Mouse (Mus musculus) MEL (cell line): ENCODE results near the gene Dnajc4. TPM values are rescaled to one million over a fixed set of nuclear protein-coding genes. Genes with fewer than 3 reads are reported as not detected.
"Not testable (repeated sequence)": the region's sequence is repeated elsewhere in the genome, so short reads cannot be mapped to it uniquely, and the experiment has no call there.

ENCODE experiments used
- DNase-seq: peaks from one replicate; pipeline ENCODE4 v3.0.0; 2011; ENCODE audit warnings: low read depth, low spot score
- H3K27ac ChIP-seq: 2 replicates; pipeline ENCODE4 v1.5.1; 2012; ENCODE audit warnings: low read depth, mild to moderate bottlenecking, control low read depth, low read length, moderate library complexity; ENCODE audit not compliant: control insufficient read depth
- H3K27me3 ChIP-seq, 2 experiments: fragments of 150-350 bp in 1 of 2; sonication (generic) in 1 of 2; 2 replicates each; pipeline ENCODE4 v1.6.1; 2012; ENCODE audit warnings: low read length in 2 of 2, mild to moderate bottlenecking in 2 of 2, improper control_type of control experiment in 1 of 2, moderate library complexity in 1 of 2; ENCODE audit not compliant: insufficient read depth in 2 of 2, control insufficient read depth in 1 of 2
- H3K36me3 ChIP-seq, 2 experiments: 2 replicates each; pipeline ENCODE4 v1.6.1; 2012 to 2014; ENCODE audit warnings: low read length in 2 of 2, improper control_type of control experiment in 1 of 2, inconsistent platforms in 1 of 2, mild to moderate bottlenecking in 1 of 2; ENCODE audit not compliant: insufficient read depth in 2 of 2, control insufficient read depth in 1 of 2
- H3K4me1 ChIP-seq, 2 experiments: fragments of 150-350 bp in 1 of 2; sonication (generic) in 1 of 2; 2 replicates each; pipeline ENCODE4 v1.6.1; 2012; ENCODE audit warnings: low read length in 2 of 2, improper control_type of control experiment in 1 of 2, mild to moderate bottlenecking in 1 of 2; ENCODE audit not compliant: insufficient read depth in 2 of 2, control insufficient read depth in 1 of 2
- H3K4me3 ChIP-seq, 2 experiments: fragments of 150-350 bp in 1 of 2; sonication (generic) in 1 of 2; 2 replicates each; pipeline ENCODE4 v1.5.1; 2012; ENCODE audit warnings: low read depth in 2 of 2, low read length in 2 of 2, mild to moderate bottlenecking in 2 of 2, moderate library complexity in 2 of 2, control low read depth in 1 of 2, improper control_type of control experiment in 1 of 2; ENCODE audit not compliant: control insufficient read depth in 1 of 2, insufficient read depth in 1 of 2
- H3K79me2 ChIP-seq: 2 replicates; pipeline ENCODE4 v1.6.1; 2012; ENCODE audit warnings: mild to moderate bottlenecking, low read length, moderate library complexity; ENCODE audit not compliant: control insufficient read depth, poor library complexity, insufficient read depth
- H3K9ac ChIP-seq: 2 replicates; pipeline ENCODE4 v1.6.1; 2012; ENCODE audit warnings: low read depth, mild to moderate bottlenecking, control low read depth, low read length, moderate library complexity; ENCODE audit not compliant: control insufficient read depth, poor library complexity, severe bottlenecking
- H3K9me3 ChIP-seq: fragments of 150-350 bp; sonication (generic); replicated peaks from 2 replicates; pipeline ENCODE4 v1.6.1; 2012; ENCODE audit warnings: mild to moderate bottlenecking, low read length, improper control_type of control experiment, moderate library complexity; ENCODE audit not compliant: insufficient read depth
- BHLHE40 ChIP-seq: IDR thresholded peaks from 2 replicates; pipeline ENCODE4 v1.6.1; 2012; ENCODE audit warnings: low read depth, mild to moderate bottlenecking, inconsistent platforms, low read length, improper control_type of control experiment, borderline replicate concordance
- CHD2 ChIP-seq: IDR thresholded peaks from 2 replicates; pipeline ENCODE4 v1.6.1; 2011; ENCODE audit warnings: low read length, improper control_type of control experiment
- CTCF ChIP-seq, 3 experiments: IDR thresholded peaks in 2 of 3; conservative IDR thresholded peaks in 1 of 3; 2 replicates each; pipeline ENCODE4 v1.5.1; 2011 to 2012; ENCODE audit warnings: low read length in 3 of 3, low read depth in 2 of 3, mild to moderate bottlenecking in 2 of 3, improper control_type of control experiment in 1 of 3, inconsistent platforms in 1 of 3, mixed read lengths in 1 of 3, moderate library complexity in 1 of 3; ENCODE audit not compliant: control insufficient read depth in 1 of 3, insufficient read depth in 1 of 3, poor library complexity in 1 of 3, severe bottlenecking in 1 of 3
- EP300 ChIP-seq, 2 experiments: IDR thresholded peaks; 2 replicates each; pipeline ENCODE4 v1.6.1; 2011; ENCODE audit warnings: improper control_type of control experiment in 2 of 2, low read length in 2 of 2, low read depth in 1 of 2, mild to moderate bottlenecking in 1 of 2
- GABPA ChIP-seq: IDR thresholded peaks from 2 replicates; pipeline ENCODE4 v1.6.1; 2012; ENCODE audit warnings: low read depth, mild to moderate bottlenecking, inconsistent platforms, low read length, improper control_type of control experiment, moderate library complexity
- JUND ChIP-seq: IDR thresholded peaks from 2 replicates; pipeline ENCODE4 v1.6.1; 2011; ENCODE audit warnings: low read depth, mild to moderate bottlenecking, improper control_type of control experiment, low read length
- KAT2A ChIP-seq: conservative IDR thresholded peaks from 2 replicates; pipeline ENCODE4 v1.6.1; 2012; ENCODE audit warnings: low read depth, low read length, improper control_type of control experiment, inconsistent platforms
- MXI1 ChIP-seq: IDR thresholded peaks from 2 replicates; pipeline ENCODE4 v1.6.1; 2011; ENCODE audit warnings: mild to moderate bottlenecking, low read depth, low read length, improper control_type of control experiment
- MYC ChIP-seq: IDR thresholded peaks from 2 replicates; pipeline ENCODE4 v1.6.1; 2011; ENCODE audit warnings: low read depth, mild to moderate bottlenecking, low read length, improper control_type of control experiment, moderate library complexity
- NELFE ChIP-seq: IDR thresholded peaks from 2 replicates; pipeline ENCODE4 v1.6.1; 2011; ENCODE audit warnings: low read depth, low read length, improper control_type of control experiment
- NRF1 ChIP-seq: IDR thresholded peaks from 2 replicates; pipeline ENCODE4 v1.6.1; 2014; ENCODE audit warnings: low read depth, mild to moderate bottlenecking, inconsistent platforms, low read length, improper control_type of control experiment, moderate library complexity; ENCODE audit not compliant: poor library complexity, insufficient read depth, severe bottlenecking
- POLR2A ChIP-seq, 2 experiments: IDR thresholded peaks; 2 replicates each; pipeline ENCODE4 v1.6.1; 2011 to 2012; ENCODE audit warnings: low read length in 2 of 2, mild to moderate bottlenecking in 2 of 2, control low read depth in 1 of 2, improper control_type of control experiment in 1 of 2, low read depth in 1 of 2, moderate library complexity in 1 of 2; ENCODE audit not compliant: control insufficient read depth in 1 of 2, insufficient read depth in 1 of 2, poor library complexity in 1 of 2
- POLR2AphosphoS5 ChIP-seq: IDR thresholded peaks from 2 replicates; pipeline ENCODE4 v1.6.1; 2012; ENCODE audit warnings: low read depth, borderline replicate concordance, mild to moderate bottlenecking, inconsistent platforms, low read length, moderate library complexity, mixed read lengths
- SIN3A ChIP-seq: IDR thresholded peaks from 2 replicates; pipeline ENCODE4 v1.6.1; 2012; ENCODE audit warnings: low read length, improper control_type of control experiment, inconsistent platforms
- TAL1 ChIP-seq: IDR thresholded peaks from 2 replicates; pipeline ENCODE4 v1.6.1; 2012; ENCODE audit warnings: mild to moderate bottlenecking, inconsistent platforms, low read length, moderate library complexity, mixed read lengths
- ZC3H11A ChIP-seq: IDR thresholded peaks from 2 replicates; pipeline ENCODE4 v1.6.1; 2012; ENCODE audit warnings: low read depth, mild to moderate bottlenecking, inconsistent platforms, low read length, improper control_type of control experiment
- ZKSCAN1 ChIP-seq: IDR thresholded peaks from 2 replicates; pipeline ENCODE4 v1.6.1; 2012; ENCODE audit warnings: low read depth, mild to moderate bottlenecking, inconsistent platforms, low read length, improper control_type of control experiment, moderate library complexity
- ZNF384 ChIP-seq: IDR thresholded peaks from 2 replicates; pipeline ENCODE4 v1.6.1; 2012; ENCODE audit warnings: low read depth, mild to moderate bottlenecking, inconsistent platforms, low read length, improper control_type of control experiment
- polyA plus RNA-seq, 2 experiments: library from polyadenylated mRNA; stranded (reverse) in 1 of 2; unstranded in 1 of 2; fragments of >175 nt in 1 of 2; fragments of >200 nt in 1 of 2; gene quantifications; 2 replicates each; pipeline versions ENCODE4 v1.2.1 to v1.2.4; 2012; ENCODE audit warnings: low replicate concordance in 2 of 2, low read depth in 1 of 2; ENCODE audit not compliant: insufficient read length in 2 of 2, insufficient read depth in 1 of 2, missing spikeins in 1 of 2
- total RNA-seq: library from RNA; depleted of rRNA; stranded (reverse); fragments of 300-350 nt; gene quantifications from 2 replicates; pipeline ENCODE4 v1.2.3, GENCODE M21; 2012

Gene Dnajc4
- total and polyA plus RNA-seq, 3 experiments, result 4.2 to 12.9 TPM; not detected in 1

- no peaks in the 10 kb centered on the region for H3K9me3 ChIP-seq
- peak overlapping the region; percentile 72 for H3K9ac ChIP-seq
- 0 out of 4 replicates have a peak, but pooled peaks cover 0 to 2% of the 10 kb centered on the region in 2 experiments for H3K36me3 ChIP-seq
- no peak for DNase-seq
- no peaks in the 10 kb centered on the region for H3K27me3 ChIP-seq
- peaks cover 2 to 24% of the 10 kb centered on the region in 2 experiments; a peak in 3 of 4 replicates for H3K4me1 ChIP-seq
- TF ChIP-seq NRF1 (no peak), ZC3H11A (no peak), CTCF (IDR thresholded peaks at IDR 0.05 in 2 of 3, conservative IDR thresholded peaks at IDR 0.05 in 1 of 3; ENCODE audit: control insufficient read depth in 1 of 3, insufficient read depth in 1 of 3, low read depth in 2 of 3, low read length in 3 of 3, poor library complexity in 1 of 3, severe bottlenecking in 1 of 3) (no peak), TAL1 (no peak), KAT2A (no peak), SIN3A (no peak), ZKSCAN1 (no peak), EP300 (IDR thresholded peaks at IDR 0.05; ENCODE audit: low read depth in 1 of 2, low read length in 2 of 2) (no peak), NELFE (no peak), POLR2AphosphoS5 (no peak), JUND (no peak), BHLHE40 (no peak), ZNF384 (no peak), MYC (no peak), GABPA (no peak), CHD2 (no peak), MXI1 (no peak), POLR2A (IDR thresholded peaks at IDR 0.05; ENCODE audit: control insufficient read depth in 1 of 2, insufficient read depth in 1 of 2, low read depth in 1 of 2, low read length in 2 of 2, poor library complexity in 1 of 2) (no peak)
- TF ChIP-seq, all 39 proteins: peak for 0
- H3K27ac ChIP-seq, result peak overlapping the region; percentile 25
- H3K79me2 ChIP-seq, result peaks cover 4% of the 10 kb centered on the region; the same call in 1 of the 2 replicates
- H3K4me3 ChIP-seq, result peak overlapping the region; percentile 56 to 74
Measured at GRCm38 (mm10) chr19:6993011-6993770, 819 bp upstream of the Dnajc4 start.

GRCm38 (mm10) chr19:6991166-6991565 lies 1.2 kb downstream of the Dnajc4 start:
- not testable (repeated sequence) for DNase-seq, H3K4me3 ChIP-seq, H3K9me3 ChIP-seq, H3K27me3 ChIP-seq, H3K79me2 ChIP-seq, H3K27ac ChIP-seq, H3K36me3 ChIP-seq, H3K9ac ChIP-seq
- H3K4me1 ChIP-seq, result peaks cover 12 to 30% of the 10 kb centered on the region in 2 experiments
